Mouse (Mus musculus) heart, postnatal 36 days (tissue): ENCODE data around the gene Dscaml1. TPM values are rescaled to one million over a fixed set of nuclear protein-coding genes. Genes with fewer than 3 reads are reported as not detected.
A peak's percentile ranks its signal among the peaks of the same experiment; 100 is the strongest.
"Not testable (repeated sequence)": the region's sequence is repeated elsewhere in the genome, so short reads cannot be mapped to it uniquely, and the experiment has no call there.

Source experiments
- DNase-seq, 2 experiments: peaks; one replicate each; pipeline ENCODE4 v3.0.0; 2021 to 2022
- intact Hi-C: fragments of 180-260 bp; cut with DNase I; formaldehyde crosslinking; loops from one replicate; pipeline ENCODE4 v1.15.1; 2025
- total RNA-seq, 2 experiments: library from RNA; stranded (reverse); gene quantifications; 2 replicates each; pipeline ENCODE4 v1.2.3; 2021

The Dscaml1 gene
- total RNA-seq, 2 experiments from 2014 or later = not detected

GRCm38 (mm10) chr9:45739001-45739701 lies 312.7 kb downstream of the Dscaml1 start:
- no peak for DNase-seq
- intact Hi-C loops = no loop called here

GRCm38 (mm10) chr9:45739702-45740583 lies 313.5 kb downstream of the Dscaml1 start:
- intact Hi-C loops = no loop called here
- peak; percentile 31 to 54 for DNase-seq

GRCm38 (mm10) chr9:45740584-45740980 lies 314.2 kb downstream of the Dscaml1 start:
- intact Hi-C loops = no loop called here
- no peak for DNase-seq

GRCm38 (mm10) chr9:45745451-45745850 lies 319.0 kb downstream of the Dscaml1 start:
- intact Hi-C loops = no loop called here
- no peak for DNase-seq

- DNase-seq = no peak
- intact Hi-C loops = no loop called here
These were observed 323.5 kb downstream of the Dscaml1 start for GRCm38 (mm10) chr9:45749917-45750316.

- DNase-seq = peak; percentile 61 to 71
- intact Hi-C loops = loop anchor here (2.0 kb wide), 2 partner anchors 164 to 338 kb away; no protein-coding TSS in a partner anchor
These were observed 328.1 kb downstream of the Dscaml1 start for GRCm38 (mm10) chr9:45754452-45755091.

- intact Hi-C loops = no loop called here
- no peak for DNase-seq
These were observed 339.8 kb downstream of the Dscaml1 start for GRCm38 (mm10) chr9:45766195-45766594.

GRCm38 (mm10) chr9:45767155-45767554 lies 340.7 kb downstream of the Dscaml1 start:
- DNase-seq = no peak
- intact Hi-C loops = no loop called here

GRCm38 (mm10) chr9:45768421-45768820 lies 342.0 kb downstream of the Dscaml1 start:
- intact Hi-C loops = no loop called here
- DNase-seq = no peak

GRCm38 (mm10) chr9:45769596-45769995 lies 343.2 kb downstream of the Dscaml1 start:
- DNase-seq = no peak
- intact Hi-C loops = no loop called here

- intact Hi-C loops = no loop called here
- DNase-seq = no peak
These were observed 347.7 kb downstream of the Dscaml1 start for GRCm38 (mm10) chr9:45774088-45774487.

GRCm38 (mm10) chr9:45776176-45776575 lies 349.7 kb downstream of the Dscaml1 start:
- DNase-seq, intact Hi-C loops: not testable (repeated sequence)

- intact Hi-C loops = no loop called here
These were observed 352.8 kb downstream of the Dscaml1 start for GRCm38 (mm10) chr9:45779201-45779600.

GRCm38 (mm10) chr9:45783249-45784069 lies 357.0 kb downstream of the Dscaml1 start:
- intact Hi-C loops = no loop called here
- no peak for DNase-seq

More at GRCm38 (mm10) chr9:45779201-45779600, 352.8 kb downstream of the Dscaml1 start:
- DNase-seq = no peak

- DNase-seq = no peak
- intact Hi-C loops = no loop called here
These were observed 360.6 kb downstream of the Dscaml1 start for GRCm38 (mm10) chr9:45787071-45787470.

GRCm38 (mm10) chr9:45787547-45787946 lies 361.1 kb downstream of the Dscaml1 start:
- DNase-seq = no peak
- intact Hi-C loops = no loop called here

- DNase-seq = no peak
- intact Hi-C loops = no loop called here
These were observed 362.0 kb downstream of the Dscaml1 start for GRCm38 (mm10) chr9:45788405-45788804.

- no peak for DNase-seq
- intact Hi-C loops = no loop called here
These were observed 365.2 kb downstream of the Dscaml1 start for GRCm38 (mm10) chr9:45791456-45792142.

GRCm38 (mm10) chr9:45792235-45792634 lies 365.8 kb downstream of the Dscaml1 start:
- no peak for DNase-seq
- intact Hi-C loops = no loop called here

GRCm38 (mm10) chr9:45793697-45794096 lies 367.3 kb downstream of the Dscaml1 start:
- DNase-seq = no peak
- intact Hi-C loops = no loop called here
